Mouse (Mus musculus): ENCODE data around the gene Spib.

Gene Spib

GRCm38 (mm10) chr7:44486927-44487575 is 44.8 kb downstream of the Spib start:
- DNase-seq (ENCODE audit: low read depth, low spot score) = peak; percentile 68

- DNase-seq (ENCODE audit: low read depth, low spot score) = no peak
Observed at GRCm38 (mm10) chr7:44485572-44486195, 46.2 kb downstream of the Spib start.

- DNase-seq (ENCODE audit: low read depth, low spot score) = peak; percentile 93
Observed at GRCm38 (mm10) chr7:44484841-44485571, 46.9 kb downstream of the Spib start.

- DNase-seq (ENCODE audit: low read depth, low spot score) = no peak
Observed at GRCm38 (mm10) chr7:44484109-44484508, 47.8 kb downstream of the Spib start.

GRCm38 (mm10) chr7:44482836-44483435 is 48.9 kb downstream of the Spib start:
- DNase-seq (ENCODE audit: low read depth, low spot score) = no peak
